Mouse (Mus musculus) myocyte (in vitro differentiated cells): ENCODE measurements around the gene Sec22b.

Experiments
- CEBPB ChIP-seq: IDR thresholded peaks from 2 replicates; pipeline ENCODE4 v1.6.1; 2011; ENCODE audit warnings: mild to moderate bottlenecking, moderate library complexity; ENCODE audit not compliant: poor library complexity, insufficient read depth, severe bottlenecking
- MAX ChIP-seq: IDR thresholded peaks from one replicate; pipeline ENCODE4 v1.6.1; 2011; ENCODE audit warnings: low read depth, mild to moderate bottlenecking, control low read depth
- MYOD1 ChIP-seq, 3 experiments: IDR thresholded peaks; one replicate each; pipeline ENCODE4 v1.6.1; 2011; ENCODE audit warnings: control low read depth in 2 of 3, low read depth in 2 of 3, mild to moderate bottlenecking in 2 of 3, moderate library complexity in 1 of 3; ENCODE audit not compliant: insufficient read length in 2 of 3, control insufficient read depth in 1 of 3
- POLR2A ChIP-seq: IDR thresholded peaks from one replicate; pipeline ENCODE4 v1.6.1; 2011; ENCODE audit warnings: low read depth, mild to moderate bottlenecking, control low read depth, moderate library complexity; ENCODE audit not compliant: insufficient read length
- POLR2AphosphoS2 ChIP-seq: IDR thresholded peaks from one replicate; pipeline ENCODE4 v1.6.1; 2011; ENCODE audit warnings: low read depth, control low read depth; ENCODE audit not compliant: insufficient read length
- TCF12 ChIP-seq: IDR thresholded peaks from one replicate; pipeline ENCODE4 v1.6.1; 2011; ENCODE audit warnings: mild to moderate bottlenecking, control low read depth; ENCODE audit not compliant: poor library complexity, insufficient read depth, severe bottlenecking
- USF1 ChIP-seq: IDR thresholded peaks from one replicate; pipeline ENCODE4 v1.6.1; 2011; ENCODE audit warnings: low read depth, mild to moderate bottlenecking, control low read depth, moderate library complexity

DNA sequence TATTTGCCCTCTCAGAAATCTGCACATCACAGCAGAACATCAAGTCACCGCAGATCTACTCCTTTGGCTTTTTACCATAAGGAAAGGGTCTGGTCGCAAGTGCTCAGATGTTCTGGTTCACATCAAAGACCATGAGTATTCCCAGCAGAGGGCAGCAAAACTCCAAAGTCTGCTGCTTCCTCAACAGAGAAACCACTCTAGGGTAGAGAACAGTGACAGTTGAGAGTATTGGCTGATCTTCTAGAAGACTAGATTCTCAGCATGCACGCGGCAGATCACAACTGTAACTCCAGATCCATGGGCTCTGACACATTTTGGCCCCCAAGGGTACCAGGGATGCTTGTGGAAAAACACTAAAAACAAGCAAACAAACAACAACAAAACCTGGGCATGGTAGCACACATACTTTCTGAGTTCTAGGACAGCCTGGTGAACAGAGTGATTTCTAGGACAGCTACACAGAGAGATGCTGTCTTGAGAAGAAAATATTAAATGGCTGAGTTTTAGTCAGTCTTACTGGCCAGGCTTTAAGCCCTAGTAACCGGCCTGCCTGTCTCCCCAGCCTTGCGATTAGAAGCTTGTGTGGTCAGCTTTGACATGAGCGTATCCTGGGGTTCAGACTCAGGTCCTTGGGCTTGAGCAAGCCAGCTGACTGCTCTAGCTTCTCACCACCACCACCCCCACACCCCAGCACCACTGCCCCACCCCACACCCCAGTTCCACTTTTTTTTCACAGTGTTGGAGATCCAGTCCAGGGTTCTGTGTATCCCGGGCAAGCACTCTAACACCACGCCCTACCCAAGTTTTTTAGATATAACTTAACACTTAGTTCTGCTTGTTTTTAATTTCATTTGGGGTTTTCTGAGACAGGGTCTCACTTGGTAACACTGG, 28.2 kb downstream of the Sec22b start:
- TF ChIP-seq USF1 (no peak), POLR2A (no peak), MAX (no peak), TCF12 (no peak), CEBPB (no peak), MYOD1 (IDR thresholded peaks at IDR 0.05; ENCODE audit: control insufficient read depth in 1 of 3, insufficient read length in 2 of 3, low read depth in 2 of 3) (no peak), POLR2AphosphoS2 (no peak)
